Mouse (Mus musculus) lung, adult 2 months (tissue): ENCODE results near the gene Cers4.

Experiments
- CTCF ChIP-seq: fragments of 200-500 bp; IDR thresholded peaks from 2 replicates; pipeline ENCODE4 v1.5.1; 2011; ENCODE audit warnings: mild to moderate bottlenecking, low read length, control low read depth; ENCODE audit not compliant: insufficient read depth
- POLR2A ChIP-seq: fragments of 200-500 bp; IDR thresholded peaks from 2 replicates; pipeline ENCODE4 v1.6.1; 2011; ENCODE audit warnings: low read depth, mild to moderate bottlenecking, control low read depth, low read length, borderline replicate concordance; ENCODE audit errors: extremely low read depth

DNA sequence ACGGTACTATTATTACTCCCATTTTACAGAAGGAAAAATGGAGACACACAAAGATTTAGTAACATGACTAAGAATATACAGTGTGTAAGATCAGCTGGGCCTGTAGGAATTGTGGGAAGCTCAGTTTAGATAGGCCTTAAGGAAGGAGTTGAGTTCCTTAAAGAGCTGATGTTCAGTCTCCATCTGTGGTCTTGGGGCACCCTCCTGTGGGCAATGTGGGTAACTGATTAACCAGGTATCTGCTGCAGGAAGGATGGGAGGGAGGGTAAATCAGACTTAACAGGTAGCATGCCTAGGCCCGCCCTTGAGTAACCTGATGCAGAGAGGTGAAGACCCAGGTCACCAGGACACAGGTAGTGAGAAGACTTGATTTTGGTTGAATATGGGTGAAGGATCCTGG lies 23.3 kb downstream of the Cers4 start:
- TF ChIP-seq CTCF (peak; percentile 55), POLR2A (no peak)
